Mouse (Mus musculus) intestine, embryonic 16.5 days (tissue): Measurements from ENCODE around the gene Atf1. TPM values are rescaled to one million over a fixed set of nuclear protein-coding genes. Genes with fewer than 3 reads are reported as not detected.
A peak's percentile ranks its signal among the peaks of the same experiment; 100 is the strongest.

Source experiments
- ATAC-seq: fragments of 200-750 bp; cut with Nextera tagmentation; 2 replicates; pipeline ENCODE4 v1.8.0; 2017; ENCODE audit warnings: moderate TSS enrichment, moderate library complexity
- H3K27ac ChIP-seq: fragments of 300-500 bp; sonication (generic); 2 replicates; pipeline ENCODE4 v1.5.1; 2014; ENCODE audit warnings: mild to moderate bottlenecking, low read length
- H3K27me3 ChIP-seq: fragments of 300-500 bp; sonication (generic); replicated peaks from 2 replicates; pipeline ENCODE4 v1.6.1; 2014; ENCODE audit warnings: low read length, control low read depth, mixed read lengths; ENCODE audit not compliant: control insufficient read depth, insufficient read depth
- H3K36me3 ChIP-seq: fragments of 300-500 bp; sonication (generic); 2 replicates; pipeline ENCODE4 v1.6.1; 2014; ENCODE audit warnings: low read length, control low read depth; ENCODE audit not compliant: control insufficient read depth, insufficient read depth
- H3K4me1 ChIP-seq: fragments of 300-500 bp; sonication (generic); 2 replicates; pipeline ENCODE4 v1.6.1; 2014; ENCODE audit warnings: low read length, control low read depth, mixed read lengths; ENCODE audit not compliant: control insufficient read depth, insufficient read depth
- H3K4me2 ChIP-seq: fragments of 300-500 bp; sonication (generic); 2 replicates; pipeline ENCODE4 v1.6.1; 2014; ENCODE audit warnings: low read depth, low read length, control low read depth
- H3K4me3 ChIP-seq: fragments of 300-500 bp; sonication (generic); 2 replicates; pipeline ENCODE4 v1.5.1; 2014; ENCODE audit warnings: mild to moderate bottlenecking, low read length
- H3K9ac ChIP-seq: fragments of 300-500 bp; sonication (generic); 2 replicates; pipeline ENCODE4 v1.6.1; 2014; ENCODE audit warnings: low read depth, low read length
- H3K9me3 ChIP-seq: fragments of 300-500 bp; sonication (generic); 2 replicates; pipeline ENCODE4 v1.6.1; 2016; ENCODE audit warnings: low read length, control low read depth; ENCODE audit not compliant: control insufficient read depth
- WGBS: fragments of 180-500 bp; shearing (Covaris S2); extraction: QIAGEN DNeasy Blood & Tissue Kit; methylation state at CpG from one replicate; pipeline ENCODE4 v1.1.7; 2014; 5-methylcytosine and 5-hydroxymethylcytosine counted together
- polyA plus RNA-seq: library from polyadenylated mRNA; unstranded; fragments of >200 nt; fragmentation: Nextera tagmentation; extraction: Ambion mirVana; gene quantifications from 2 replicates; pipeline ENCODE4 v1.2.1, GENCODE M21; 2015

Gene Atf1
- polyA plus RNA-seq, 1 experiment from 2014 or later, result 36.4 TPM

- H3K4me2 ChIP-seq, result no peak within 1 kb of the TSS
- H3K27me3 ChIP-seq, result no peaks in the 10 kb centered on the region
- H3K4me3 ChIP-seq, result no peak within 1 kb of the TSS
- 96% methylated on average over 20 of the region's 20 CpGs for WGBS
- H3K9ac ChIP-seq, result no peak within 1 kb of the TSS
- no peak for ATAC-seq
- no peaks in the 10 kb centered on the region for H3K4me1 ChIP-seq
- no peaks in the 10 kb centered on the region for H3K36me3 ChIP-seq
- no peaks in the 10 kb centered on the region for H3K9me3 ChIP-seq
- H3K27ac ChIP-seq, result no peak within 1 kb of the TSS
Observed at GRCm38 (mm10) chr15:100280626-100281025, 53.0 kb downstream of the Atf1 start, which contains the start of gene Tmprss12. Gene Tmprss12, plus strand, starts transcription at chr15:100280837.

DNA sequence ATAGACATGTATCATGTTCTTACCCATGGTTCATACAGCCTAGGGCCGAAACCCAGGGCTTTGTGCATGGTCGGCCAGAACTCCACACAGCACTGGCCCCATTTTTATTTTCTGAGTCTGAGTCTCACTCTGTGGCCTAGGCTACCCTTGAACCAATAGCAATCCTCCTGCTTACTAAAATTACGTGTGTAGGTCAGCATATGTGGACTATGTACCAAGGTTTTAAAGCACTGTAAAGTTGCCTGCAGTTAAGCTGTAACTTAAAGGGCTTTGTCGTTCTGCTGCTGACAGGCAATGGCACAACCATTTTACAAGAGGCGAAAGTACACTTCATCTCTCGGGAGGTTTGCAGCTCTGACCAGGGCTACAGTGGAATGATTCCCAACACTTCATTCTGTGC lies 61.4 kb downstream of the Atf1 start:
- H3K9ac ChIP-seq, result no peak overlapping the region
- peak; percentile 52 for ATAC-seq

DNA sequence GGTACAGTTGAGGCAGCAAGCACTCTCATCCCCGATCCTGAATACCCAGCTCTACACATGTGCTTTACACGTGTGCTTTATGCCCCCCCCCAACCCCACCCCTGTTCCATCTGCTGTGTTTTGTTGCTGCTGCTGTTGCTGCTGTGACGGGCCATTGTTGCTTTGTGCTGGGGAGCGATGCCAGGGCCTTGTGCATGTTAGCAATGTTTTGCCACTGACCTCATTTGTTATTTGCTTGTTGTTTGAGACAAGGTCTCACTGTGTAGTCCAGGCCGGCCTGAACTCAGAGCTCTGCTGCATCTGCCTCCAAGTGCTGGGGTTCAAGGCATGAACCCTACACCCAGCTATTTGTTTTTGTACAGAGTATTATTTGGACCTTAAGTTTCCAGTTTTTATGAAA lies 63.2 kb downstream of the Atf1 start:
- H3K27ac ChIP-seq, result no peak overlapping the region
- no peaks in the 10 kb centered on the region for H3K9me3 ChIP-seq
- H3K4me3 ChIP-seq, result no peak overlapping the region
- no peaks in the 10 kb centered on the region for H3K27me3 ChIP-seq
- ATAC-seq, result no peak
- H3K36me3 ChIP-seq, result no peaks in the 10 kb centered on the region
- H3K9ac ChIP-seq, result no peak overlapping the region
- H3K4me1 ChIP-seq, result no peaks in the 10 kb centered on the region
- H3K4me2 ChIP-seq, result no peak overlapping the region
- WGBS, result 79% methylated on average over 5 of the region's 5 CpGs

More for the DNA sequence above, 61.4 kb downstream of the Atf1 start:
- Histone ChIP-seq H3K36me3 (no peaks in the 10 kb centered on the region), H3K27me3 (no peaks in the 10 kb centered on the region), H3K27ac (no peak overlapping the region), H3K4me3 (no peak overlapping the region), H3K4me1 (no peaks in the 10 kb centered on the region), H3K9me3 (no peaks in the 10 kb centered on the region), H3K4me2 (no peak overlapping the region)
- WGBS, result 84% methylated on average over 6 of the region's 6 CpGs

DNA sequence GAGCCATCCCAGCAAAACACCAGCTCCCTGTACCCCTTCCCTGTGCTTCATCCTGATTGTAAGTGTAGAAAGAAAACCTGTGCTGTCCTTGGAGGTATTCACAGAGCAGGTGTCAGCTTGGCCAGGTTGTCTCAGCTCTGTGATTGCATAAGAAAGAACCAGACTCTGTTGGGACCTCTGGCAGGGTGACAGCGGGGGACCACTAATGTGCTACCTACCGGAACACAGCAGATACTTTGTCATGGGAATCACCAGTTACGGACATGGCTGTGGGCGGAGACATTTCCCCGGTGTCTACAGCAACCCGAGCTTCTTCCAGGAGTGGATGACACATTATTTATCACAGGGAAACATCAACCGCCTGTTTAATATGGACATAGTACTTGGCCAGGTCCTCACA lies 64.7 kb downstream of the Atf1 start:
- no peaks in the 10 kb centered on the region for H3K27me3 ChIP-seq
- H3K4me1 ChIP-seq, result no peaks in the 10 kb centered on the region
- no peak overlapping the region for H3K4me3 ChIP-seq
- WGBS, result 60% methylated on average over 7 of the region's 7 CpGs
- H3K4me2 ChIP-seq, result no peak overlapping the region
- H3K9ac ChIP-seq, result no peak overlapping the region
- H3K27ac ChIP-seq, result no peak overlapping the region
- no peaks in the 10 kb centered on the region for H3K9me3 ChIP-seq
- H3K36me3 ChIP-seq, result no peaks in the 10 kb centered on the region
- ATAC-seq, result no peak

- H3K27me3 ChIP-seq, result no peaks in the 10 kb centered on the region
- no peak overlapping the region for H3K4me2 ChIP-seq
- H3K9me3 ChIP-seq, result no peaks in the 10 kb centered on the region
- ATAC-seq, result no peak
- WGBS, result 90% methylated on average over 5 of the region's 5 CpGs
- H3K36me3 ChIP-seq, result no peaks in the 10 kb centered on the region
- H3K9ac ChIP-seq, result no peak overlapping the region
- H3K4me3 ChIP-seq, result no peak overlapping the region
- no peaks in the 10 kb centered on the region for H3K4me1 ChIP-seq
- no peak overlapping the region for H3K27ac ChIP-seq
Observed at GRCm38 (mm10) chr15:100297856-100298255, 70.2 kb downstream of the Atf1 start.

- no peak for ATAC-seq
- no peak overlapping the region for H3K4me3 ChIP-seq
- no peak overlapping the region for H3K27ac ChIP-seq
- no peak overlapping the region for H3K9ac ChIP-seq
- H3K27me3 ChIP-seq, result no peaks in the 10 kb centered on the region
- no peaks in the 10 kb centered on the region for H3K9me3 ChIP-seq
- 69% methylated on average over 6 of the region's 6 CpGs for WGBS
- H3K4me1 ChIP-seq, result no peaks in the 10 kb centered on the region
- no peak overlapping the region for H3K4me2 ChIP-seq
- no peaks in the 10 kb centered on the region for H3K36me3 ChIP-seq
Observed at GRCm38 (mm10) chr15:100300499-100300898, 72.9 kb downstream of the Atf1 start.

GRCm38 (mm10) chr15:100301556-100301955 lies 73.9 kb downstream of the Atf1 start:
- Histone ChIP-seq H3K27ac (no peak overlapping the region), H3K4me2 (no peak overlapping the region), H3K9me3 (no peaks in the 10 kb centered on the region), H3K4me1 (no peaks in the 10 kb centered on the region), H3K27me3 (no peaks in the 10 kb centered on the region), H3K36me3 (no peaks in the 10 kb centered on the region), H3K9ac (no peak overlapping the region), H3K4me3 (no peak overlapping the region)
- no peak for ATAC-seq
- 84% methylated on average over 15 of the region's 15 CpGs for WGBS

DNA sequence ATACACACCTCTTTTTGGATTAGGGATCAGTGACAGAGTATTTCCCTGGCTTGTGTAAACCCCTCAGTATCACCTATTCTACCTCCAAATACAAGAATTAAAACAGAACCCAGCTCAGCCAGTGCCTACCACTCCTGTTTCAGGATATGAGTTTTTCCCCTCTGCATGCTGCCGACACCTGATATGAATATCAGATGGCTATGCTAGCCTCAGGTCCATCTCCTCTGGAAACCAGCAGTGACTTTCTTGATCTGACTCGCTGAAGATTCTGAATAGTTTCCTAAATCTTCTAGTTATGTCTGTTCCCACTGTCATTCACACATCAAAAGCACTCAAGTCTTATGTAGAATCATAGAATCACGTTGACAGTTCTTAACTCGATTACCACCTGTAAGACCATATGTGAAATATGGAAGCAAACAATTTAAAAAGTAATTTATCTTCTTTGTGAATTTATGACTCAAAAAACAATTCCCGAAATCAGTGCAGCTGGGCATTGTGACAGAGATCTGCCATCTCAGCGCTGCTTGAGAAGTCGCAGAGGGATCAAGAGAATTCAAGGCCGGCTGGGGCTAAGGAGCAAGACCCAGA lies 75.9 kb downstream of the Atf1 start:
- Histone ChIP-seq H3K9me3 (no peaks in the 10 kb centered on the region), H3K36me3 (no peaks in the 10 kb centered on the region), H3K9ac (no peak overlapping the region), H3K4me3 (peak overlapping the region; percentile 56; the same call in 1 of the 2 replicates), H3K27me3 (no peaks in the 10 kb centered on the region), H3K27ac (peak overlapping the region; percentile 90), H3K4me2 (peak overlapping the region; percentile 86), H3K4me1 (no peaks in the 10 kb centered on the region)
- ATAC-seq, result no peak
- WGBS, result 49% methylated on average over 8 of the region's 8 CpGs

GRCm38 (mm10) chr15:100304019-100304991 lies 76.7 kb downstream of the Atf1 start, which contains the start of gene Mettl7a1:
Gene Mettl7a1, plus strand, starts transcription at chr15:100304140.
- no peaks in the 10 kb centered on the region for H3K36me3 ChIP-seq
- peak within 1 kb of the TSS; percentile 86 for H3K4me2 ChIP-seq
- peak within 1 kb of the TSS; percentile 56 for H3K4me3 ChIP-seq
- 3% methylated on average over 17 of the region's 30 CpGs for WGBS
- peak within 1 kb of the TSS; percentile 68 for H3K9ac ChIP-seq
- no peaks in the 10 kb centered on the region for H3K9me3 ChIP-seq
- ATAC-seq, result peak; percentile 78
- no peaks in the 10 kb centered on the region for H3K27me3 ChIP-seq
- H3K4me1 ChIP-seq, result no peaks in the 10 kb centered on the region
- peak within 1 kb of the TSS; percentile 90 for H3K27ac ChIP-seq
